In the genomic region with DNA sequence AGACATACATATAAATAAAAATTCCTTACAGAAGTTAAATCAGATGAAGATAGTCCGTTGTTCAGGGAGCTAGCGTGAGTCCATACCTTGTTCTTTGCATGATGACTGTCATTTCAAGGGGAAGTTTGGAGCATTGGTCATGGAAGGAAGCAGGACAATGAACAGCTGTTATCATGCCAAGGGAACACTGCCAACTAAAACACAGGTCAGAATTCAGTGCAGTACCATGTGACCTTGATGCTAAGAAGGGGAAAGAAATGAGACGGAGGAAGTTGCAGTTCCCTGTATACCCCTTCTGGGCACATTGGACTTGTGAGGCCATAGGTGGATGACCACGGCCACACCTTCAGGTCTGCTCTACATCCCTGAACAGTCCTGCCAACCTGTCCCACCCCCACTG, we compare ENCODE assay signal across 16 mouse cellular contexts. TPM values are rescaled to one million over a fixed set of nuclear protein-coding genes. Genes with fewer than 3 reads are reported as not detected.
DNase-seq lines count a peak whose midpoint lies in the region; ATAC-seq and TF ChIP-seq lines count a peak whose summit lies in the region.
"Had no signal": no experiment of that assay in that cellular context is flagged by ENCODE, and none has a peak within 500 bp of the region (broad histone marks: within the 10 kb centered on the region; RNA-seq: fewer than 3 reads in every experiment).

No protein-coding gene starts in this region.

- 0 out of 2 replicates have a peak, but pooled peaks cover 3% of the 10 kb centered on the region for H3K4me1 ChIP-seq in liver, postnatal 0 days (ENCODE audit: insufficient read depth)
- H3K4me1 ChIP-seq in liver, embryonic 11.5 days (replicated peaks; ENCODE audit: control insufficient read depth, insufficient read depth, low read length) = no peaks in the 10 kb centered on the region; the same call in 1 of the 2 replicates
- H3K4me1 ChIP-seq in heart, embryonic 14.5 days (ENCODE audit: control insufficient read depth in 2 of 2, insufficient read depth in 2 of 2, low read length in 2 of 2) = peaks cover 16 to 20% of the 10 kb centered on the region in 2 experiments
- no peaks in the 10 kb centered on the region for H3K4me1 ChIP-seq in forebrain, embryonic 15.5 days
- H3K4me1 ChIP-seq: hindbrain, embryonic 15.5 days had no signal

- TF ChIP-seq CTCF in liver, postnatal 0 days (IDR thresholded peaks at IDR 0.05; ENCODE audit: low read depth) = no peak

- peak; percentile 19; the same call in 1 of the 2 replicates for ATAC-seq in liver, postnatal 0 days
- no peak for ATAC-seq in liver, embryonic 11.5 days (replicated peaks; ENCODE audit: low FRiP score)
- peak; percentile 48 for ATAC-seq in heart, embryonic 14.5 days (ENCODE audit: insufficient number of reproducible peaks, insufficient read depth, low FRiP score, low read depth)
- ATAC-seq in forebrain, embryonic 15.5 days (replicated peaks) = no peak

- no peak overlapping the region for H3K9ac ChIP-seq in liver, postnatal 0 days (replicated peaks)
- H3K9ac ChIP-seq in liver, embryonic 11.5 days (ENCODE audit: low read depth, low read length) = no peak overlapping the region
- H3K9ac ChIP-seq in heart, embryonic 14.5 days (ENCODE audit: low read length) = no peak overlapping the region
- no peak overlapping the region for H3K9ac ChIP-seq in forebrain, embryonic 15.5 days (replicated peaks)
- H3K9ac ChIP-seq: hindbrain, embryonic 15.5 days; liver, embryonic 15.5 days had no signal

- peak; percentile 48 for DNase-seq in adrenal gland, adult 2 months
- DNase-seq in adrenal gland, postnatal 4 days (ENCODE audit: low spot score in 2 of 2) = no peak
- DNase-seq in liver, postnatal 0 days = no peak
- no peak for DNase-seq in liver, embryonic 11.5 days (ENCODE audit: low spot score)
- no peak for DNase-seq in layer of hippocampus, adult 9-11 months
- DNase-seq in right cerebral cortex, postnatal 36 days (ENCODE audit: low spot score in 2 of 2) = no peak

- H3K27ac ChIP-seq in liver, postnatal 0 days (ENCODE audit: low read depth) = no peak overlapping the region
- H3K27ac ChIP-seq in liver, embryonic 11.5 days (ENCODE audit: low read depth, low read length) = no peak overlapping the region
- H3K27ac ChIP-seq in heart, embryonic 14.5 days (replicated peaks in 1 of 2; ENCODE audit: control insufficient read depth in 1 of 2, insufficient read depth in 1 of 2, low read depth in 2 of 2, low read length in 2 of 2) = peak overlapping the region; percentile 35 to 53
- H3K27ac ChIP-seq in forebrain, embryonic 15.5 days (replicated peaks) = no peak overlapping the region
- H3K27ac ChIP-seq: hindbrain, embryonic 15.5 days; liver, embryonic 15.5 days; midbrain, embryonic 10.5 days had no signal

- H3K4me2 ChIP-seq in liver, postnatal 0 days (ENCODE audit: low read depth, low read length) = no peak overlapping the region
- no peak overlapping the region for H3K4me2 ChIP-seq in liver, embryonic 11.5 days
- peak overlapping the region; percentile 15; the same call in 1 of the 2 replicates for H3K4me2 ChIP-seq in heart, embryonic 14.5 days (ENCODE audit: low read length)
- no peak overlapping the region for H3K4me2 ChIP-seq in forebrain, embryonic 15.5 days (replicated peaks)
- H3K4me2 ChIP-seq: hindbrain, embryonic 15.5 days; liver, embryonic 15.5 days had no signal

- H3K9me3 ChIP-seq in liver, postnatal 0 days (ENCODE audit: low read length) = no peaks in the 10 kb centered on the region
- no peaks in the 10 kb centered on the region for H3K9me3 ChIP-seq in liver, embryonic 11.5 days (ENCODE audit: control insufficient read depth, low read length)
- no peaks in the 10 kb centered on the region for H3K9me3 ChIP-seq in heart, embryonic 14.5 days (ENCODE audit: control insufficient read depth, low read length)
- H3K9me3 ChIP-seq in forebrain, embryonic 15.5 days = no peaks in the 10 kb centered on the region
- H3K9me3 ChIP-seq: G1E; hindbrain, embryonic 15.5 days; liver, embryonic 15.5 days; midbrain, embryonic 10.5 days had no signal

- WGBS in liver, postnatal 0 days (ENCODE audit: insufficient replicate concordance) = 62% methylated on average over 4 of the region's 4 CpGs
- WGBS in liver, embryonic 11.5 days = 76% methylated on average over 4 of the region's 4 CpGs
- WGBS in heart, embryonic 14.5 days = 44% methylated on average over 4 of the region's 4 CpGs
- WGBS in forebrain, embryonic 15.5 days = 91% methylated on average over 4 of the region's 4 CpGs

- no peaks in the 10 kb centered on the region for H3K27me3 ChIP-seq in liver, postnatal 0 days (ENCODE audit: insufficient read depth, low read length)
- H3K27me3 ChIP-seq in liver, embryonic 11.5 days (replicated peaks; ENCODE audit: control insufficient read depth, insufficient read depth, low read length) = no peaks in the 10 kb centered on the region
- H3K27me3 ChIP-seq in heart, embryonic 14.5 days (ENCODE audit: control insufficient read depth, insufficient read depth, low read length) = no peaks in the 10 kb centered on the region
- H3K27me3 ChIP-seq in forebrain, embryonic 15.5 days = no peaks in the 10 kb centered on the region
- H3K27me3 ChIP-seq: hindbrain, embryonic 15.5 days; liver, embryonic 15.5 days had no signal

- H3K36me3 ChIP-seq in liver, postnatal 0 days (replicated peaks; ENCODE audit: insufficient read depth, low read length) = no peaks in the 10 kb centered on the region
- no peaks in the 10 kb centered on the region for H3K36me3 ChIP-seq in liver, embryonic 11.5 days (ENCODE audit: control insufficient read depth, insufficient read depth, low read length)
- H3K36me3 ChIP-seq in heart, embryonic 14.5 days (ENCODE audit: control insufficient read depth, insufficient read depth, low read length) = no peaks in the 10 kb centered on the region
- H3K36me3 ChIP-seq in forebrain, embryonic 15.5 days = no peaks in the 10 kb centered on the region
- H3K36me3 ChIP-seq: hindbrain, embryonic 15.5 days; liver, embryonic 15.5 days had no signal

- H3K4me3 ChIP-seq in liver, postnatal 0 days (ENCODE audit: low read depth, low read length) = no peak overlapping the region
- H3K4me3 ChIP-seq in liver, embryonic 11.5 days (ENCODE audit: low read depth, low read length) = no peak overlapping the region
- no peak overlapping the region for H3K4me3 ChIP-seq in heart, embryonic 14.5 days (ENCODE audit: control insufficient read depth in 1 of 2, insufficient read depth in 1 of 2, low read depth in 1 of 2, low read length in 2 of 2)
- no peak overlapping the region for H3K4me3 ChIP-seq in forebrain, embryonic 15.5 days
- H3K4me3 ChIP-seq: erythroblast, embryonic 14.5 days; hindbrain, embryonic 15.5 days; liver, embryonic 15.5 days; midbrain, embryonic 10.5 days had no signal

- TF ChIP-seq EP300 in liver, postnatal 0 days (IDR thresholded peaks at IDR 0.05; ENCODE audit: low read depth) = no peak

RNA-seq across cellular contexts. Expression of a gene that starts 1.7 kb away (rescaled TPM):
- not detected for total RNA-seq in adrenal gland, adult 2 months (2021)
- not detected in 2 replicates for polyA plus RNA-seq in adrenal gland, adult 2 months (2012; rRNA removed)
- total RNA-seq in adrenal gland, postnatal 4 days (2021) = not detected
- polyA plus RNA-seq in liver, postnatal 0 days (2015; fragmentation: Nextera tagmentation; extraction: Ambion mirVana) = not detected in 2 replicates
- not detected in 2 replicates for polyA plus RNA-seq in liver, embryonic 11.5 days (2014; fragmentation: Nextera tagmentation; extraction: Ambion mirVana)
- polyA plus RNA-seq in heart, embryonic 14.5 days (2014; fragmentation: Nextera tagmentation; extraction: Ambion mirVana) = not detected in 2 replicates
- polyA plus RNA-seq in forebrain, embryonic 15.5 days (2015; fragmentation: Nextera tagmentation; extraction: Ambion mirVana) = not detected in 2 replicates
- total RNA-seq: common myeloid progenitor, adult 5-6 weeks; G1E; left cerebral cortex, postnatal 10 days had no signal
- polyA plus RNA-seq: erythroblast, embryonic 14.5 days; G1E; hindbrain, embryonic 15.5 days; liver, embryonic 15.5 days; midbrain, embryonic 10.5 days; spleen, adult 2 months had no signal

RNA-seq across cellular contexts. Expression of a gene that starts 31.0 kb away (rescaled TPM):
- 10 to 100 TPM; 43.2 to 67.9 TPM for total RNA-seq in adrenal gland, adult 2 months (2021)
- 55.7 and 61.4 TPM in 2 replicates for polyA plus RNA-seq in adrenal gland, adult 2 months (2012; rRNA removed)
- 10 to 100 TPM; 88.1 to 93.5 TPM for total RNA-seq in adrenal gland, postnatal 4 days (2021)
- 18.8 and 19.8 TPM in 2 replicates for polyA plus RNA-seq in liver, postnatal 0 days (2015; fragmentation: Nextera tagmentation; extraction: Ambion mirVana)
- polyA plus RNA-seq in liver, embryonic 11.5 days (2014; fragmentation: Nextera tagmentation; extraction: Ambion mirVana) = 64.7 and 65.7 TPM in 2 replicates
- polyA plus RNA-seq in heart, embryonic 14.5 days (2014; fragmentation: Nextera tagmentation; extraction: Ambion mirVana) = 60.2 and 62.0 TPM in 2 replicates
- 102 and 104 TPM in 2 replicates for polyA plus RNA-seq in forebrain, embryonic 15.5 days (2015; fragmentation: Nextera tagmentation; extraction: Ambion mirVana)

RNA-seq across cellular contexts. Expression of a gene that starts 48.9 kb away (rescaled TPM):
- total RNA-seq in adrenal gland, adult 2 months (2021) = 10 to 100 TPM; 26.3 to 33.3 TPM
- 35.9 and 37.5 TPM in 2 replicates for polyA plus RNA-seq in adrenal gland, adult 2 months (2012; rRNA removed)
- total RNA-seq in adrenal gland, postnatal 4 days (2021) = 10 to 100 TPM; 65.7 to 77.0 TPM
- 13.7 and 13.8 TPM in 2 replicates for polyA plus RNA-seq in liver, postnatal 0 days (2015; fragmentation: Nextera tagmentation; extraction: Ambion mirVana)
- 64.3 and 66.3 TPM in 2 replicates for polyA plus RNA-seq in liver, embryonic 11.5 days (2014; fragmentation: Nextera tagmentation; extraction: Ambion mirVana)
- polyA plus RNA-seq in heart, embryonic 14.5 days (2014; fragmentation: Nextera tagmentation; extraction: Ambion mirVana) = 92.6 and 94.2 TPM in 2 replicates
- 192 and 193 TPM in 2 replicates for polyA plus RNA-seq in forebrain, embryonic 15.5 days (2015; fragmentation: Nextera tagmentation; extraction: Ambion mirVana)

Comparison
In these comparisons a context has a peak if more than half of its experiments do, and no peak if none do; other contexts are left out.
1. ATAC-seq: peak in liver, postnatal 0 days (single experiment) and heart, embryonic 14.5 days (single experiment); none in liver, embryonic 11.5 days (single experiment) and forebrain, embryonic 15.5 days (single experiment).
2. H3K27ac ChIP-seq: peak in heart, embryonic 14.5 days (2 of 2); none in liver, postnatal 0 days (single experiment), liver, embryonic 11.5 days (single experiment) and forebrain, embryonic 15.5 days (single experiment).